Mouse (Mus musculus) kidney, embryonic 16.5 days (tissue): ENCODE results near the gene Ripor2. TPM values are rescaled to one million over a fixed set of nuclear protein-coding genes. Genes with fewer than 3 reads are reported as not detected.
A peak's percentile ranks its signal among the peaks of the same experiment; 100 is the strongest.

Experiments used
- ATAC-seq: fragments of 200-750 bp; cut with Nextera tagmentation; 2 replicates; pipeline ENCODE4 v1.8.0; 2017; ENCODE audit warnings: moderate TSS enrichment; ENCODE audit not compliant: low FRiP score, low TSS enrichment
- H3K27ac ChIP-seq: fragments of 300-500 bp; sonication (generic); 2 replicates; pipeline ENCODE4 v1.5.1; 2014; ENCODE audit warnings: low read length
- H3K27me3 ChIP-seq: fragments of 300-500 bp; sonication (generic); 2 replicates; pipeline ENCODE4 v1.6.1; 2014; ENCODE audit warnings: low read length, control low read depth, mixed read lengths; ENCODE audit not compliant: insufficient read depth
- H3K36me3 ChIP-seq: fragments of 300-500 bp; sonication (generic); 2 replicates; pipeline ENCODE4 v1.6.1; 2014; ENCODE audit warnings: low read length, control low read depth, mixed read lengths; ENCODE audit not compliant: insufficient read depth
- H3K4me1 ChIP-seq: fragments of 300-500 bp; sonication (generic); 2 replicates; pipeline ENCODE4 v1.6.1; 2014; ENCODE audit warnings: low read length, control low read depth, mixed read lengths; ENCODE audit not compliant: insufficient read depth
- H3K4me2 ChIP-seq: fragments of 300-500 bp; sonication (generic); replicated peaks from 2 replicates; pipeline ENCODE4 v1.6.1; 2014; ENCODE audit warnings: low read depth, low read length
- H3K4me3 ChIP-seq: fragments of 300-500 bp; sonication (generic); 2 replicates; pipeline ENCODE4 v1.5.1; 2014; ENCODE audit warnings: mild to moderate bottlenecking, low read length
- H3K9ac ChIP-seq: fragments of 300-500 bp; sonication (generic); replicated peaks from 2 replicates; pipeline ENCODE4 v1.6.1; 2014; ENCODE audit warnings: low read length
- H3K9me3 ChIP-seq: fragments of 300-500 bp; sonication (generic); 2 replicates; pipeline ENCODE4 v1.6.1; 2016; ENCODE audit warnings: low read length, control low read depth
- WGBS: fragments of 180-500 bp; shearing (Covaris S2); extraction: QIAGEN DNeasy Blood & Tissue Kit; methylation state at CpG from one replicate; pipeline ENCODE4 v1.1.7; 2014; 5-methylcytosine and 5-hydroxymethylcytosine counted together
- polyA plus RNA-seq: library from polyadenylated mRNA; unstranded; fragments of >200 nt; fragmentation: Nextera tagmentation; extraction: Ambion mirVana; gene quantifications from 2 replicates; pipeline ENCODE4 v1.2.1, GENCODE M21; 2015

Ripor2 gene
- polyA plus RNA-seq, 1 experiment from 2014 or later = 2.1 TPM

DNA sequence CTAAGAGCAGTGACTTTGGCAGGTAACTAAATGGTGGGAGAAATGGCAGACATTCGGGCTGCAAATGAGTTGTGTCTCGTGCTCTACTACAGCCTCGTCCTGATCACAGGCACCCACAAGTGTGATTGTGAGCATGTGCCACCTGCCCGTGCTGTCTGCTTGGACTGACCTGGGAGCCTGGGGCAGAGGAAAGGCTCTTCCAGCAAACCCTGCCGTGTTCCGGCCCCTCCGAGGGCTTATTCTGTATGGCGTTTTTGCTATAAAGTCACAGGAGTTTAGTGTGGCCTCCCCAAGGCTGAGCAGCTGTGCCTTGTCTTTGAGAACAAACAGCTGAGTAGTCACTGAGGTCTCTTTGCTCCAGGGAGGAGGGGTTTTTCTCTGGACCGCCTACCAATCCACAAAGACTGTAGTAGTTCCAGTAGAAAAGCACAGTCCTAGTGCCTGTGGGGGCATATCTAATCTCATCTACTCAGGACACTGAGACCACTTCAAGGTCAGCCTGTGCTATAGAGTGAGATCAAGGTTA lies 132.4 kb downstream of the Ripor2 start:
- Histone ChIP-seq H3K9ac (no peak overlapping the region), H3K27me3 (no peaks in the 10 kb centered on the region), H3K4me1 (peaks cover 32% of the 10 kb centered on the region), H3K27ac (0 out of 2 replicates have a peak overlapping the region, but pooled peaks have one; percentile 3), H3K4me2 (no peak overlapping the region), H3K36me3 (no peaks in the 10 kb centered on the region), H3K9me3 (no peaks in the 10 kb centered on the region), H3K4me3 (no peak overlapping the region)
- WGBS = 74% methylated on average over 9 of the region's 9 CpGs
- ATAC-seq = peak; percentile 33; the same call in 1 of the 2 replicates

- H3K9me3 ChIP-seq = no peaks in the 10 kb centered on the region
- H3K9ac ChIP-seq = no peak overlapping the region
- WGBS = 58% methylated on average over 5 of the region's 5 CpGs
- peaks cover 29% of the 10 kb centered on the region for H3K4me1 ChIP-seq
- no peaks in the 10 kb centered on the region for H3K27me3 ChIP-seq
- H3K36me3 ChIP-seq = no peaks in the 10 kb centered on the region
- no peak overlapping the region for H3K4me2 ChIP-seq
- H3K27ac ChIP-seq = no peak overlapping the region
- no peak overlapping the region for H3K4me3 ChIP-seq
- no peak for ATAC-seq
Measured at GRCm38 (mm10) chr13:24715601-24716000, 133.6 kb downstream of the Ripor2 start.

DNA sequence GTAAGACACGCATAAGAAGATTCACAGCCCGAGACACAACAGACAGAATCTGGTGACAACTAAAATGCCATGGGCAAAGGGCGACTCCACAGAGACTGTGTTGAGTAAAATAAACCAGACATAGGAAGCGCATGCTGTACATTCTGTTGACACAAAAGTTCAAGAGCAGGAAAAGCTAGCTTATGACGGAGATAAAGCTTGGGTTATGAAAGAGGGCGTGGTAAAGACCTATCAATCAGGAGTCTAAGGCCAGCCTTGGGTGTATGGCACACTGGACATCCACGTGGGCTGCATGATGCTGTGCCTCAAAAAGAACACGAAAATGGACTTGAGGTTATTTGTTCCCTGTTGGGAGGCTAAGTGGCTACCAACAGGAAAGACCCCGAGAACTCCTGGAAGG lies 134.5 kb downstream of the Ripor2 start:
- Histone ChIP-seq H3K9me3 (no peaks in the 10 kb centered on the region), H3K4me3 (no peak overlapping the region), H3K4me2 (no peak overlapping the region), H3K36me3 (no peaks in the 10 kb centered on the region), H3K27ac (no peak overlapping the region), H3K27me3 (no peaks in the 10 kb centered on the region), H3K9ac (no peak overlapping the region), H3K4me1 (peaks cover 29% of the 10 kb centered on the region)
- ATAC-seq = no peak
- 71% methylated on average over 9 of the region's 9 CpGs for WGBS

- Histone ChIP-seq H3K4me2 (no peak overlapping the region), H3K27ac (no peak overlapping the region), H3K9ac (no peak overlapping the region), H3K4me1 (peaks cover 29% of the 10 kb centered on the region), H3K36me3 (no peaks in the 10 kb centered on the region), H3K27me3 (no peaks in the 10 kb centered on the region), H3K9me3 (no peaks in the 10 kb centered on the region), H3K4me3 (no peak overlapping the region)
- WGBS = 67% methylated on average over 7 of the region's 7 CpGs
- no peak for ATAC-seq
Measured at GRCm38 (mm10) chr13:24717677-24718076, 135.7 kb downstream of the Ripor2 start.

- no peak for ATAC-seq
- H3K27me3 ChIP-seq = no peaks in the 10 kb centered on the region
- H3K4me3 ChIP-seq = no peak overlapping the region
- 69% methylated on average over 10 of the region's 10 CpGs for WGBS
- H3K4me1 ChIP-seq = peaks cover 15% of the 10 kb centered on the region
- no peak overlapping the region for H3K4me2 ChIP-seq
- no peak overlapping the region for H3K9ac ChIP-seq
- H3K36me3 ChIP-seq = no peaks in the 10 kb centered on the region
- H3K9me3 ChIP-seq = no peaks in the 10 kb centered on the region
- H3K27ac ChIP-seq = no peak overlapping the region
Measured at GRCm38 (mm10) chr13:24721502-24721901, 139.5 kb downstream of the Ripor2 start.

GRCm38 (mm10) chr13:24723699-24724394 lies 141.9 kb downstream of the Ripor2 start:
- Histone ChIP-seq H3K36me3 (no peaks in the 10 kb centered on the region), H3K27me3 (no peaks in the 10 kb centered on the region), H3K4me1 (peaks cover 10% of the 10 kb centered on the region), H3K9ac (0 out of 2 replicates have a peak overlapping the region, but pooled peaks have one; percentile 7), H3K27ac (no peak overlapping the region), H3K4me3 (no peak overlapping the region), H3K4me2 (peak overlapping the region; percentile 10), H3K9me3 (no peaks in the 10 kb centered on the region)
- WGBS = 31% methylated on average over 8 of the region's 8 CpGs
- ATAC-seq = peak; percentile 84

GRCm38 (mm10) chr13:24724395-24724759 lies 142.4 kb downstream of the Ripor2 start:
- H3K4me3 ChIP-seq = no peak overlapping the region
- no peaks in the 10 kb centered on the region for H3K36me3 ChIP-seq
- H3K4me1 ChIP-seq = peaks cover 10% of the 10 kb centered on the region
- peak overlapping the region; percentile 10 for H3K4me2 ChIP-seq
- H3K9ac ChIP-seq = no peak overlapping the region
- H3K9me3 ChIP-seq = no peaks in the 10 kb centered on the region
- ATAC-seq = peak; percentile 80
- no peaks in the 10 kb centered on the region for H3K27me3 ChIP-seq
- 24% methylated on average over 4 of the region's 4 CpGs for WGBS
- no peak overlapping the region for H3K27ac ChIP-seq

- 0 out of 2 replicates have a peak, but pooled peaks cover 5% of the 10 kb centered on the region for H3K4me1 ChIP-seq
- no peak overlapping the region for H3K4me2 ChIP-seq
- no peaks in the 10 kb centered on the region for H3K9me3 ChIP-seq
- H3K36me3 ChIP-seq = no peaks in the 10 kb centered on the region
- no peak overlapping the region for H3K27ac ChIP-seq
- no peak for ATAC-seq
- H3K27me3 ChIP-seq = no peaks in the 10 kb centered on the region
- 86% methylated on average over 5 of the region's 5 CpGs for WGBS
- H3K4me3 ChIP-seq = no peak overlapping the region
- H3K9ac ChIP-seq = no peak overlapping the region
Measured at GRCm38 (mm10) chr13:24729128-24729527, 147.1 kb downstream of the Ripor2 start.

GRCm38 (mm10) chr13:24734502-24734901 lies 152.5 kb downstream of the Ripor2 start:
- no peaks in the 10 kb centered on the region for H3K9me3 ChIP-seq
- H3K9ac ChIP-seq = no peak overlapping the region
- no peak overlapping the region for H3K27ac ChIP-seq
- no peak overlapping the region for H3K4me3 ChIP-seq
- no peaks in the 10 kb centered on the region for H3K36me3 ChIP-seq
- H3K27me3 ChIP-seq = no peaks in the 10 kb centered on the region
- no peaks in the 10 kb centered on the region for H3K4me1 ChIP-seq
- WGBS = 88% methylated on average over 5 of the region's 5 CpGs
- no peak for ATAC-seq
- H3K4me2 ChIP-seq = no peak overlapping the region

DNA sequence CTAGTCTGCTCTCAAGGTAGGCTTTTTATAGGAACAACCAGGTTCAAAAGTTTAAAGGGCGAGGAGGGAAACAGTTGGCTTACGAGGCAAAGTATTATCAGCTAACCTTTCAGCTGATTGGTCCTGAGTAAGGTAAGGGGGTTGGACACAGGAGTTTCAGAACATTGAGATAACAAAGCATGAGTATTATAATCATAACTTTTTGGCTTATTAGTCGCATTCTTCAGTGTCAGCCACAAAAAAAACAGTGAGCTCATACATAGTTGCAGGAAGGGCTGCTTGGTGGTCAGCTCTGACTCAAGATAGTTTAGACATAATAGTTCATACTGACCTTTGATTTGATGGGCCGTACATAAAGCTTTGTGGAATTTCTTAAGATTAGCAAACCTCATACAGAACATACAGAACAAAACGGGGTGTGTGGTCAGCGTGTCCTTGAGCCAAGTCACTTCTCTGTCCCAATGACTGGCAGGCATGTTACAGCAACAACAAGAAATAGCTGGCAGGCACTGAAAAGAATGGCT lies 153.7 kb downstream of the Ripor2 start:
- H3K27ac ChIP-seq = no peak overlapping the region
- no peaks in the 10 kb centered on the region for H3K27me3 ChIP-seq
- no peaks in the 10 kb centered on the region for H3K9me3 ChIP-seq
- H3K4me1 ChIP-seq = no peaks in the 10 kb centered on the region
- WGBS = 67% methylated on average over 6 of the region's 6 CpGs
- H3K9ac ChIP-seq = no peak overlapping the region
- no peak overlapping the region for H3K4me2 ChIP-seq
- no peaks in the 10 kb centered on the region for H3K36me3 ChIP-seq
- no peak overlapping the region for H3K4me3 ChIP-seq
- no peak for ATAC-seq
